Mouse (Mus musculus) spleen, adult 2 months (tissue): ENCODE data around the gene Gm20388. TPM values are rescaled to one million over a fixed set of nuclear protein-coding genes. Genes with fewer than 3 reads are reported as not detected.

ENCODE experiments used
- DNase-seq, 2 experiments: peaks; one replicate each; pipeline versions ENCODE4 v3.0.0 to v3.0.0-alpha.2; 2012 to 2021; ENCODE audit warnings: low spot score in 2 of 2, low read depth in 1 of 2
- H3K27ac ChIP-seq: fragments of 200-500 bp; 2 replicates; pipeline ENCODE4 v1.5.1; 2012; ENCODE audit warnings: low read length, inconsistent platforms; ENCODE audit not compliant: insufficient read depth
- H3K27me3 ChIP-seq: fragments of 200-500 bp; 2 replicates; pipeline ENCODE4 v1.6.1; 2012; ENCODE audit warnings: mild to moderate bottlenecking, moderate library complexity, low read length, inconsistent platforms; ENCODE audit not compliant: control insufficient read depth, insufficient read depth
- H3K36me3 ChIP-seq: fragments of 200-500 bp; 2 replicates; pipeline ENCODE4 v1.6.1; 2012; ENCODE audit warnings: mild to moderate bottlenecking, low read length, inconsistent platforms; ENCODE audit not compliant: control insufficient read depth, insufficient read depth
- H3K4me1 ChIP-seq: fragments of 200-500 bp; 2 replicates; pipeline ENCODE4 v1.6.1; 2011; ENCODE audit warnings: inconsistent platforms; ENCODE audit not compliant: control insufficient read depth, insufficient read depth, insufficient read length
- H3K4me3 ChIP-seq: fragments of 200-500 bp; 2 replicates; pipeline ENCODE4 v1.5.1; 2011; ENCODE audit warnings: mild to moderate bottlenecking, inconsistent platforms; ENCODE audit not compliant: insufficient read depth, insufficient read length; ENCODE audit errors: extremely low read depth
- CTCF ChIP-seq: fragments of 200-500 bp; IDR thresholded peaks from 2 replicates; pipeline ENCODE4 v1.5.1; 2011; ENCODE audit warnings: mild to moderate bottlenecking, inconsistent platforms; ENCODE audit not compliant: insufficient read depth, insufficient read length, insufficient replicate concordance; ENCODE audit errors: extremely low read depth
- POLR2A ChIP-seq: fragments of 200-500 bp; IDR thresholded peaks from 2 replicates; pipeline ENCODE4 v1.6.1; 2011; ENCODE audit warnings: low read depth, low read length, inconsistent platforms
- WGBS: fragments of 180-500 bp; shearing (Covaris S2); methylation state at CpG from one replicate; pipeline ENCODE4 v1.1.7; 2018; 5-methylcytosine and 5-hydroxymethylcytosine counted together
- polyA plus RNA-seq: library from polyadenylated mRNA; depleted of rRNA; stranded (reverse); fragments of >200 nt; gene quantifications from 2 replicates; pipeline ENCODE4 v1.2.3, GENCODE M21; 2012

Gene Gm20388
- polyA plus RNA-seq, 1 experiment = 26.1 TPM

GRCm38 (mm10) chr8:124289481-124290050, 4378.9 kb downstream of the Gm20388 start:
- no peak for DNase-seq
- no peak overlapping the region for H3K27ac ChIP-seq
- no peaks in the 10 kb centered on the region for H3K27me3 ChIP-seq
- WGBS = 91% methylated on average over 5 of the region's 5 CpGs
- H3K36me3 ChIP-seq = no peaks in the 10 kb centered on the region
- TF ChIP-seq CTCF = no peak
- peaks cover 6% of the 10 kb centered on the region; the same call in 1 of the 2 replicates for H3K4me1 ChIP-seq
- H3K4me3 ChIP-seq = no peak overlapping the region

- H3K36me3 ChIP-seq = no peaks in the 10 kb centered on the region
- peaks cover 5% of the 10 kb centered on the region; the same call in 1 of the 2 replicates for H3K4me1 ChIP-seq
- no peaks in the 10 kb centered on the region for H3K27me3 ChIP-seq
- TF ChIP-seq POLR2A = no peak
- TF ChIP-seq CTCF = peak; percentile 14; the same call in 1 of the 2 replicates
- no peak overlapping the region for H3K4me3 ChIP-seq
- 84% methylated on average over 9 of the region's 9 CpGs for WGBS
- no peak for DNase-seq
- no peak overlapping the region for H3K27ac ChIP-seq
These were observed 4380.5 kb downstream of the Gm20388 start for GRCm38 (mm10) chr8:124290911-124291691.

DNA sequence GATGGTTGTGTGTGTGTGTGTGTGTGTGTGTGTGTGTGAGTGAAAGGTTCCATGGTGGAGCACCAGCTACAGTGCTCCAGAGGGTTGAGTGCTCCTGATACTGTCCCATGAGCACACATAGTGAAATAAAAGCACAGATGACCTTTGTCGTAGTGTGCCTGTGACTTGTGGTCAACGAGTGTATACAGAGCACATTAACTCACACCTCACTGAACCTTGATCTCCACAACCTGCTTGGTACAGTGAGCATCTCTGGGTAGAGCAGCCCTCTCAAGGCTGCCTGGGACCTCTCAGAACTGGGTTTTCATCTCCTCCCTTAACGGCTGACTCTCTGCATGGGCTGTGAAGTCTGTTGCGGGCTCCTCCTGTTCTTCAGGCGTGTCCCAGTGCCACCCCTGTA, 4381.1 kb downstream of the Gm20388 start:
- Histone ChIP-seq H3K27me3 (no peaks in the 10 kb centered on the region), H3K4me1 (peaks cover 5% of the 10 kb centered on the region; the same call in 1 of the 2 replicates), H3K27ac (no peak overlapping the region), H3K4me3 (no peak overlapping the region), H3K36me3 (no peaks in the 10 kb centered on the region)
- no peak for DNase-seq
- 90% methylated on average over 5 of the region's 5 CpGs for WGBS
- TF ChIP-seq POLR2A (no peak), CTCF (no peak)

- Histone ChIP-seq H3K27me3 (no peaks in the 10 kb centered on the region), H3K27ac (no peak overlapping the region), H3K36me3 (no peaks in the 10 kb centered on the region), H3K4me1 (peaks cover 5% of the 10 kb centered on the region; the same call in 1 of the 2 replicates), H3K4me3 (no peak overlapping the region)
- DNase-seq = no peak
- TF ChIP-seq CTCF (no peak), POLR2A (no peak)
- 77% methylated on average over 9 of the region's 9 CpGs for WGBS
These were observed 4382.3 kb downstream of the Gm20388 start for GRCm38 (mm10) chr8:124292965-124293364.

- no peak for TF ChIP-seq CTCF
- no peak for TF ChIP-seq POLR2A
- no peak for DNase-seq
- no peak overlapping the region for H3K27ac ChIP-seq
- no peaks in the 10 kb centered on the region for H3K36me3 ChIP-seq
- H3K4me1 ChIP-seq = peaks cover 5% of the 10 kb centered on the region; the same call in 1 of the 2 replicates
- H3K27me3 ChIP-seq = no peaks in the 10 kb centered on the region
- WGBS = 22% methylated on average over 6 of the region's 6 CpGs
- H3K4me3 ChIP-seq = no peak overlapping the region
These were observed 4383.8 kb downstream of the Gm20388 start for GRCm38 (mm10) chr8:124294425-124294824.

DNA sequence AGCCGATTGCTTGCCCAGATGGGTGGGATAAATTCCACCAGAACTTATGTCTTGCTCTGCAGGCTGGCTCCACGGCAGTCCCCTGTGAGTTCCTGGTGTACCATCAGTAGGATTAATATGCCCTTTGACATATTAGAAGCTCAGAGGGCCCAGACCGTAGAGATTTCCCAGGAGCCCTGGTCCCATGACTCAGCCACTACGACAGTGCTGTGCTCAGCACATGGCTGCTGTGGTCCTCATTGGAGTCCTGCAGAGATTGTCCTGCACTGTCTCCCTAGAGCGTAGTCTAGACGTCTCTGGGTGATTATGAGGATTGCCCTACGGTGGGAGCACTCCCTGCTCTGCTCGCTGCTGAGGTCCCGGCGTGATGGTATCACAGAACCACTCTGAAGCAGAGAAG, 4384.3 kb downstream of the Gm20388 start:
- no peaks in the 10 kb centered on the region for H3K36me3 ChIP-seq
- no peak for TF ChIP-seq CTCF
- TF ChIP-seq POLR2A = no peak
- H3K4me3 ChIP-seq = no peak overlapping the region
- WGBS = 46% methylated on average over 10 of the region's 10 CpGs
- H3K27me3 ChIP-seq = no peaks in the 10 kb centered on the region
- H3K4me1 ChIP-seq = peaks cover 5% of the 10 kb centered on the region; the same call in 1 of the 2 replicates
- H3K27ac ChIP-seq = no peak overlapping the region
- DNase-seq = no peak

DNA sequence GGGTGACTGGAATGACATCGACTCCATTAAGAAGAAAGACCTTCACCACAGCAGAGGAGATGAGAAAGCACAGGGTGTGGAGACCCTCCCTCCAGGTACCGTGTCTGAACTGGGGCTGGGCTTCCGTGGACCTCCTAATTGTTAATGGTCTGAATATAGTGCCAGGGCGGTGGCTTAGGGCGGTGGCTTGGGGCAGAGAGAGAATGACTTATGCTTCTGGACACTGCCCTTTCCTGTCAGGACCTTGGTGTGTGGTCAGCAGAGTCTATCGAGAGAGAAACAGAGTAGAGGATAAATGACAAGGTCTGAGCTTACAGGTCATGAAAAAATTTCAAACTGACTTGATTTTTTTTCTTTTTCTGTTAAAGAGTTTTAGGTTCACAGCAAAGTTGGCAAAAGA, 4384.7 kb downstream of the Gm20388 start:
- Histone ChIP-seq H3K36me3 (no peaks in the 10 kb centered on the region), H3K4me1 (peaks cover 5% of the 10 kb centered on the region; the same call in 1 of the 2 replicates), H3K4me3 (no peak overlapping the region), H3K27me3 (no peaks in the 10 kb centered on the region), H3K27ac (no peak overlapping the region)
- 71% methylated on average over 6 of the region's 6 CpGs for WGBS
- no peak for DNase-seq
- TF ChIP-seq CTCF = no peak
- no peak for TF ChIP-seq POLR2A
